Mouse (Mus musculus) ES-E14 (cell line): ENCODE results near the gene Mrc1. TPM values are rescaled to one million over a fixed set of nuclear protein-coding genes. Genes with fewer than 3 reads are reported as not detected.
"Not testable (repeated sequence)": the region's sequence is repeated elsewhere in the genome, so short reads cannot be mapped to it uniquely, and the experiment has no call there.

Source experiments
- DNase-seq: peaks from one replicate; pipeline ENCODE4 v3.0.0-alpha.2; 2013; ENCODE audit warnings: low read depth, low spot score
- H3K27ac ChIP-seq: 2 replicates; pipeline ENCODE4 v1.5.1; 2012; ENCODE audit warnings: low read depth, mild to moderate bottlenecking, low read length, moderate library complexity, mixed read lengths; ENCODE audit not compliant: poor library complexity, insufficient read depth, severe bottlenecking
- H3K36me3 ChIP-seq: 2 replicates; pipeline ENCODE4 v1.6.1; 2012; ENCODE audit warnings: mild to moderate bottlenecking, low read length, moderate library complexity, mixed read lengths; ENCODE audit not compliant: control insufficient read depth, poor library complexity, insufficient read depth, severe bottlenecking
- H3K4me1 ChIP-seq, 2 experiments: fragments of 150-350 bp in 1 of 2; sonication (generic) in 1 of 2; 2 replicates each; pipeline ENCODE4 v1.6.1; 2012; ENCODE audit warnings: low read length in 2 of 2, mild to moderate bottlenecking in 1 of 2, mixed read lengths in 1 of 2; ENCODE audit not compliant: control insufficient read depth in 2 of 2, insufficient read depth in 2 of 2, poor library complexity in 1 of 2
- H3K4me3 ChIP-seq, 2 experiments: fragments of 150-350 bp in 1 of 2; sonication (generic) in 1 of 2; 2 replicates each; pipeline ENCODE4 v1.5.1; 2012; ENCODE audit warnings: low read length in 2 of 2, low read depth in 1 of 2, mild to moderate bottlenecking in 1 of 2, mixed read lengths in 1 of 2; ENCODE audit not compliant: insufficient read depth in 1 of 2, poor library complexity in 1 of 2, severe bottlenecking in 1 of 2
- H3K9ac ChIP-seq: 2 replicates; pipeline ENCODE4 v1.6.1; 2012; ENCODE audit warnings: low read depth, mild to moderate bottlenecking, low read length, mixed read lengths; ENCODE audit not compliant: poor library complexity, insufficient read depth, severe bottlenecking
- H3K9me3 ChIP-seq: fragments of 150-350 bp; sonication (generic); 2 replicates; pipeline ENCODE4 v1.6.1; 2012; ENCODE audit warnings: low read depth, mild to moderate bottlenecking, low read length; ENCODE audit not compliant: control insufficient read depth, insufficient read depth
- CHD2 ChIP-seq: IDR thresholded peaks from 2 replicates; pipeline ENCODE4 v1.6.1; 2014; ENCODE audit warnings: mild to moderate bottlenecking, low read depth, low read length, inconsistent platforms
- HCFC1 ChIP-seq: IDR thresholded peaks from 2 replicates; pipeline ENCODE4 v1.6.1; 2012; ENCODE audit warnings: low read length, inconsistent platforms, borderline replicate concordance; ENCODE audit not compliant: insufficient read depth
- MAFK ChIP-seq: IDR thresholded peaks from 2 replicates; pipeline ENCODE4 v1.6.1; 2014; ENCODE audit warnings: mild to moderate bottlenecking, low read depth, low read length, inconsistent platforms; ENCODE audit not compliant: insufficient read depth
- ZC3H11A ChIP-seq: IDR thresholded peaks from 2 replicates; pipeline ENCODE4 v1.6.1; 2012; ENCODE audit warnings: low read depth, mild to moderate bottlenecking, inconsistent platforms, low read length, borderline replicate concordance
- ZNF384 ChIP-seq: IDR thresholded peaks from 2 replicates; pipeline ENCODE4 v1.6.1; 2012; ENCODE audit warnings: low read depth, low read length, inconsistent platforms
- in situ Hi-C, 2 experiments: fragments of 600-800 bp; cut with MboI; formaldehyde crosslinking; loops; one replicate each; pipeline ENCODE4 v1.15.1; 2025; ENCODE audit warnings: low sequenced_read_pairs in 2 of 2, inconsistent platforms in 1 of 2; ENCODE audit not compliant: unreplicated experiment in 2 of 2
- total RNA-seq: library from RNA; depleted of rRNA; stranded (reverse); fragments of 300-350 nt; gene quantifications from 2 replicates; pipeline ENCODE4 v1.2.3, GENCODE M21; 2012; rRNA removed

Mrc1 gene
- 0.58 and 0.90 TPM in 2 replicates for total RNA-seq

DNA sequence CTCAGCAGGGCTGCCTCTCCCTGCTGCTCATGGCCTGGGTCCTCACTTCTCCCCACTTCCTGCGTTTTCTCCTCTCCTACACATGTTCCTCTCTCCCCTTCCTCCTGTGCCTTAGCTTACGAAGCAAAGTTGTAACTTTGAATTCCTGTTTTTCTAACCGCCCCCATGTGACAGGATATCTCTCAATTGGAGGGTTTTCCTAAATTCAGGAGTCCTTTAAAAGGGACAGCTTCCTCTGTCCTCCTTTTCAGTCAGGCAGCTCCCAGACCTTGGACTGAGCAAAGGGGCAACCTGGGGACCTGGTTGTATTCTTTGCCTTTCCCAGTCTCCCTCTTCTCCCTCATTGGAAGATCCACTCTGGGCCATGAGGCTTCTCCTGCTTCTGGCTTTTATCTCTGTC lies at the start of gene Mrc1:
Gene Mrc1, plus strand, starts transcription at position 244 of the 400 bp plus-strand sequence.
- H3K27ac ChIP-seq = no peak within 1 kb of the TSS
- H3K36me3 ChIP-seq = no peaks in the 10 kb centered on the region
- DNase-seq = no peak
- H3K9me3 ChIP-seq = no peaks in the 10 kb centered on the region
- TF ChIP-seq ZNF384 (no peak), CHD2 (no peak), MAFK (no peak), ZC3H11A (no peak), HCFC1 (no peak)
- H3K4me1 ChIP-seq = no peaks in the 10 kb centered on the region
- H3K9ac ChIP-seq = no peak within 1 kb of the TSS
- H3K4me3 ChIP-seq = no peak within 1 kb of the TSS
- in situ Hi-C loops = no loop called here

DNA sequence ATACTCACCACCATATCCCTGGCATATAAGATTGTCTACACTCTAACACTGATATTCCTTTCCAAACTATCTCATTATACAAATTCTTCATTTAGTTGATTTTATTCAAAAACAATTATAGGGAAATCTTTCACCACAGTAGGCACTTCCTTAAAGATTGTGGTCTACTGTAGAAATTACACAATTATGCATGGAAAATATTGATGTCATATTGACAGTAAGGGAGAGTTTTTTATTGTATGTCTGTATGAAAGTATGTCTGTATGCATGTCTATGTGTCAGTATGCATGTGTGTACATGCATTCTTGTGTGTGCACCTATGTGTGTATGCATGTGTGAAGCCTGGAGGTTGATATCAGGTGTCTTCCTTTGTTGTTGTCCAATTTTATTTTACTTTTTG lies 44.8 kb upstream of the Mrc1 start:
- Histone ChIP-seq H3K4me3 (no peak overlapping the region), H3K9ac (no peak overlapping the region), H3K27ac (no peak overlapping the region), H3K36me3 (no peaks in the 10 kb centered on the region), H3K4me1 (no peaks in the 10 kb centered on the region), H3K9me3 (no peaks in the 10 kb centered on the region)
- DNase-seq = no peak
- TF ChIP-seq MAFK (no peak), ZC3H11A (no peak), CHD2 (no peak), ZNF384 (no peak), HCFC1 (no peak)
- in situ Hi-C loops = no loop called here

DNA sequence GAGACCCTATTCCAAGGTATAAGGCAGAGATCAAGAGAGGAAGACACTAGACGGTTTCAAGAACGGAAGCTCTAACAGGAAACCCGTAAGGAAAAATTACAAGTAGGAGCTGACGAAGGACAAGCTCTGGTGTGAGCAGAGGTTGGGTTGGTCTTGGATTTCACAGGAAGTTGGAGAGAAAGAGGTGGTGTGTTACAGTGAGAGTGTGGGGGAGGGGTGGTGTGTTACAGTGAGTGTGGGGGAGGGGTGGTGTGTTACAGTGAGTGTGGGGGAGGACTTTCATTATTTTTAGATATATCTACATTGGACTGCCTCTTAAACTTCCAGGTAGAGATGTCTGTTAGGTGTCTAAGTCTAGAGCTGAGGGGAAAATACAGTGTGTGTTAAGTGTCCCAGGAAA lies 38.5 kb upstream of the Mrc1 start:
- in situ Hi-C loops = no loop called here
- H3K36me3 ChIP-seq = no peaks in the 10 kb centered on the region
- H3K4me1 ChIP-seq = no peaks in the 10 kb centered on the region
- no peaks in the 10 kb centered on the region for H3K9me3 ChIP-seq
- no peak for DNase-seq
- H3K4me3 ChIP-seq = no peak overlapping the region
- H3K9ac ChIP-seq = no peak overlapping the region
- TF ChIP-seq CHD2 (no peak), ZC3H11A (no peak), ZNF384 (no peak), MAFK (no peak), HCFC1 (no peak)
- no peak overlapping the region for H3K27ac ChIP-seq

DNA sequence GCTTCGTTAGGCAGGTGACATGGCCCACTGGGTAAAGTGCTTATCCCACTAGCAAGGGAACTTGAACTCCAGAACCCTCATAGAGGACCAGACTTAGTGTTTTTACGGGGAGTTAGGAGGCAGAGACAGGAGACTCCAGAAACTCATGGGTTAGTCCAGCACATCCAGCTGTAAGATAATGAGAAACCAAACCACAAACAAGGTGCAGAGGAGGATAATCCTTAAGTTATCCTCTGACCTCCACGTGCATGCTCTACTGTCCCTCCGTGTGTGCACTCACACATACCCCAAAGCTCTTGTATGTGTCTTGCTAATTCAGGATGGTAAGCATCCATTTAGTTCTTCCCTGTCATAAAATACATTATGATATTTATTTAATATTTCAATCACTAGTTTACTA lies 37.6 kb upstream of the Mrc1 start:
- Histone ChIP-seq H3K9ac (no peak overlapping the region), H3K27ac (no peak overlapping the region), H3K4me3 (no peak overlapping the region), H3K4me1 (no peaks in the 10 kb centered on the region), H3K36me3 (no peaks in the 10 kb centered on the region), H3K9me3 (no peaks in the 10 kb centered on the region)
- TF ChIP-seq HCFC1 (no peak), CHD2 (no peak), ZC3H11A (no peak), ZNF384 (no peak), MAFK (no peak)
- in situ Hi-C loops = no loop called here
- DNase-seq = no peak

DNA sequence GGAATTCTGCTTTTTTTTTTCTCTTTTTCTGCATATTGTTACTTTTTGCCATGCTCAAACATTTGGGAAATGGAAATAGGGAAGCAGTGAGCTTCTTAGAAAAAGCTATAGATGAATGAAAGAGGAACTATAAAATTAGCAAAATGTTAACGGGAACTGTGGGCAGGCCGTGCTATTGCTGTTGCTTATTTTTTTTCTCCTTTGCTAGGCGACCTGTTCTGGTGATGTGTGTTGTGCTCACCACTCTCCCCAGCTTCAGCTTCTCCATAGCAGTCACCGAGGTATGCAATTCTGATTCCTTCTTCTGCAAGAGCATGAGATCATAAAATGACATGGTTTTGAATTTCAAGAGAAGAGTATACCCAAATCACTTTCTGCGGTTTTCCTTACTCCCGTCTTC lies 37.1 kb upstream of the Mrc1 start:
- Histone ChIP-seq H3K9me3 (no peaks in the 10 kb centered on the region), H3K36me3 (no peaks in the 10 kb centered on the region)
- TF ChIP-seq CHD2 (no peak), MAFK (no peak), ZNF384 (no peak), HCFC1 (no peak), ZC3H11A (no peak)

DNA sequence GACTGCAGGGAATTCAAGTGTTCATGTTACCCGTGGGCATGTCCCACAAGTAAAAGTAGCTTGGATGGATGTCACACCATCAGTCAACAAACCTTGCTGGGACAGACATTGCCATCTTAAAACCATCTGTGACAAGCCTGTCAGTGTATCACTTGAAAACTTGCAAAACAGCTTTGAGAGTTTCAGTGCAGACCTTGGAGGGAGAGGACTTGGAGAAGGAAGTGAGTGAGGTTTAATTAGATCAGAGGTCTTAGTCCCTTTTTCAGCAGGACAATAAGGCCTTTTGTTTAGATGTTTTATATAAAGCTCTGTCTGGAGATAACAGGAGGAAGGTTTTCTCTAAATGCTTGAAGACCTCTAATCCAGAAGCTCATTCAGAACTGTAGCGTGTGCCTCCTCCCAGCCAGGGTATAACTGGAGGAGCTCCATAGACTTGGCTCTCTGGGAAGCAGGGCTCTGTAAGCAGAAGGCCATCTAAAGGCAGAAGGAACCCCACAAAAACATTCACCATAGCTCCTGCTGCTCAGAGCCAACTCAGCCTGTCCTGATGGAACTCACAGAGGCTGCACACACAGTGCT lies 30.8 kb upstream of the Mrc1 start:
- H3K4me1 ChIP-seq, H3K27ac ChIP-seq, H3K4me3 ChIP-seq, H3K9ac ChIP-seq, in situ Hi-C loops, H3K36me3 ChIP-seq, DNase-seq, H3K9me3 ChIP-seq: not testable (repeated sequence)

More for the DNA sequence above, 37.1 kb upstream of the Mrc1 start:
- DNase-seq = no peak
- Histone ChIP-seq H3K27ac (no peak overlapping the region), H3K4me3 (no peak overlapping the region), H3K4me1 (no peaks in the 10 kb centered on the region), H3K9ac (no peak overlapping the region)
- in situ Hi-C loops = no loop called here
